Mouse (Mus musculus): Measurements from ENCODE around the gene Pla1a.

- TF ChIP-seq CTCF (conservative IDR thresholded peaks at IDR 0.05; ENCODE audit: insufficient read depth, insufficient read length, low read depth, low read length) (no peak), POLR2A (IDR thresholded peaks at IDR 0.05; ENCODE audit: low read depth, low read length) (no peak)
These were observed 43.6 kb downstream of the Pla1a start for GRCm38 (mm10) chr16:38389284-38389893.
